Mouse (Mus musculus): ENCODE results near the gene App.

DNA sequence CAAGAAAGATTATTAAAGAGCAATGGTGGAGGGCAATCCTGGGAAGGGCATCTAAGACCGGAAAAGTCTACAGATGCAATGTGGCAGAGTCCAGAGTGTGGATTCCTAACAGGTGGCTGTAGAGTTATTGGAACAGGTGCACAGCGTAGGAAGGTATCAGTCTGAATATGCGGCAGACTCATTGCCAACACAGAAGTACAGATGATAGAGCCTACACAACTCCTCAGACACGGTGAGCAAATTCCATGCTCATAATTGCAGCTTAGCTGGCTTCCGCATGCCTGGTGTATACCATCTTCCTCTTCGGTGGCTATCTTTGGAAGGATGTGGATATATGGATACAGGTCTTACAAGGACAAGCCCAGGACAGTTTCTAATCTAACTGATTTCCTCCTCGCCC lies 204.5 kb downstream of the App start:
- no peak for TF ChIP-seq CTCF (IDR thresholded peaks at IDR 0.05; ENCODE audit: low read depth)
- no peak for TF ChIP-seq EP300 (IDR thresholded peaks at IDR 0.05; ENCODE audit: low read depth)
